Mouse (Mus musculus) left cerebral cortex, adult 11 months (tissue): ENCODE measurements around the gene Trmo.
A peak's percentile ranks its signal among the peaks of the same experiment; 100 is the strongest.

Experiments used
- DNase-seq: peaks from one replicate; pipeline ENCODE4 v3.0.0; 2022; ENCODE audit warnings: low spot score

The Trmo gene

DNA sequence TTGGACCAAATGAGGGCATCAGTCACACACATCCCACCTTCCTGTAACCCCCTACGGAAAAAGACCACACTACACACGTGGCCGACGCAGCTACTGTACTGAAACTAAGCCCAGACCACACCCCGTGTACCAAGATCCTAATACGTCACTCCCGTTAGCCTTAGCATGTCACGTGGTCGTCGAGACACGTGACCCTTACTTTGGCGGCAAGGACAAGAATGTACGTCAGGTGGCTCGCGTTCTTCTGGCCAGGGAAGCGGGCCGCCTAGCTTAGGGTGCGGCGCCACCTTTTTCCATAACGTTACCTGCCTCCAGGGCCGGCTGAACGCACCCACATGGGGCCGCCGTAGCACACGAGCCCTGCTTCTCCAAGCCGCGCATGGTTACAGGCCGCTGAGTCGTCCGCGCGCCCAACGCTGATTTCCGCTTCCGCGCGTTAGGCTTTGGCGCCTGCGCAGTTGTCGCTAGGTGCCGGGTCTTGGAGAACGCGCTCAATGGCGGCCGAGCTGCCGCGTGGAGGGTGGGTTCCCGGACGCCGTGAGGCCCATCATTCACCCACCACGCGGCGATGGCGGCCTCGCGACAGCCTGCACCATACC is at the start of gene Trmo:
Gene Trmo, minus strand, starts transcription at position 425 of the 599 bp plus-strand sequence.
- DNase-seq = peak; percentile 92

DNA sequence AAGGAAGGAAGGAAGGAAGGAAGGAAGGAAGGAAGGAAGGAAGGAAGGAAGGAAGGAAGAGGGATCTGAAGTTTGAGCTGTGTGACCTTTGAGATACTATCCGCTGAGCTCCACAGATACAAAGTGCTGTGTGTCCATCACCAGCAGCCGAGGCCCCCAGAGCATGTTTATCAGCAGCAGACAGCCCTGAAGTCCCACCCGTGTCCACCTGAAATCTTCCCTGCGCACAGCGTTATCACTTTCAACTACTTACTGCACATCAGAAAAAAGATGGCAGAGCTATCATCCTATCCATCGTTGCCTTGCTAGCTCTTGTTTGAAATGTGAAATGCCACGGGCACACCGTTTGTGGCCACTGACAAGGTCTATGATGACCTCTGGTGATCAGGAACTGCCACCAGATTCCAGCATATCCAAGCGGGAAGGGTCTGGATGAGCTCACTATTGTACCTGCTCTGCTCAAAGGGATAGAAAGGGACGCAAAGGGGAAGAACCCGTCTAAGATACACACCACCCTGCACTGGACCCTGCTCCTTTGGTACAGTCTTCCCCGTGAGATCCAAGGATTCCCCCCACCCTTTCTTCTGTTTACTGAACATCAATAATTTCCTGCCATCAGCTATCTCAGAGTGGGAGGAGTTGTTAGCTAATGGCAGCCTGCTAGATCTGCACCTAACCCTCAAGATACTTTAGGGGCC is 43.3 kb upstream of the Trmo start:
- DNase-seq = no peak

DNA sequence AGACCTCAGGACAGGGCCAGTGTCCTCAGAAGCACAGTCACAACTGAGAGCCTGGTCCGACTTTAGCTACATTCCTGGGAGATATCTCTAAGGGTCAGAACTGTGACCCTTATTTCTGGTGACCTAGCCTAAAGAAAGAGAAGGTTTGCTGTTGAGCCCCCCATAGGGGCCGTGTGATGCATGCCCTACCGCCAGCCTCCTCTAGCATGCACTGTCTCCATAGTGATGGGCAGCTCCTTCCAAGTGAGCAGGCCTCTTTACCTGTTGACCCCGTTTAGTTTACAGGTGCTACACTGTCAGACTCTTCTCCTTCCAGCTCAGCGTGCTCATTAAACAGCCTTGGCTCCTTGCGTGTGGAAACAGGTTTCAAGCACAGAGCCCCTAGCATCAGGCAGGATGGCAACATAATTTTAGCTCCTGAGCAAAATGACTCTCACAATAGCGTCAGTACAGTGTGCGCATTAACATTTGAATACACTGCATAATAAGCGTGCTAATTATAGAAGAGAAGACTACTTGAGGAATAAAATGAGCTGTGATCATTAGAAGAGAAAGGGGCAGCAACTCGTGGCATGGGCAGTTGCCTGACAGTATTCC is 39.8 kb upstream of the Trmo start:
- DNase-seq = no peak

DNA sequence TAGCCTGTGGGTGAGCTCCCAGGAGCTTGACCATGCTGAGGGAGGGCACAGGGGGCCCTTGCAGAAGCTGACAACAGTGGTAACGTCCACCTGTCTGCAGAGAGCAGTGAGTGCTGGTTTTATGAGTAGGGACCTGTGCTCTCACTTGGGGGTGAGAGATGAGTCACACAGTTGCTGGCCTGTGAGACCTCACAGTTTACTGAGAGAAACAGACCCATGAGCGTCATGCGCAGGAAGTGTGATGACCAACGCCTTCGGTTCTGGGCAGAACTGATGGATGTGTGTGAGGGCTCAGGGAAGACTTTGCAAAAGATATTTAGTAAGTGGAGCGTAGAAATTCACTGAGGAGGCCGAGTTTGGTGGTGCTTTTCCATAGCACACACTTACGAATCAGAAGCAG is 33.4 kb upstream of the Trmo start:
- no peak for DNase-seq

DNA sequence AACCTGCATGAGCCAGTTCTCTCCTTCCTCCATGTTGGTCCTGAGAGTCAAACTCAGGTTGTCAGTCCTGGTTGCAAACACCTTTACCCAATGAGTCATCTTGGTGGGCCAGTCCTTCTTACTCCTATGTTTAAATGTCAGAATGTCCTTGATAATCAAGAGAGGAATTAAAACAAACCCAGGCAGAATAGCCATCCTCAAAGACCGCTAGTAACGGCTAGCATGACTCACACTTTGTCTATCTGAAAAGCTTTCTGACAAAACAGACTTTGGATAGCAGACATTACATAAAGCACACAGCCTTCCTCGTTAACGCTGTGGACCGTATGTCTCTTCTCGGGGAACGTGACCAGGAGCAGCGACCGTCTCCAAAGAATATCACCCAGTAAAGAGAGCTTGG is 29.6 kb upstream of the Trmo start:
- DNase-seq = no peak

DNA sequence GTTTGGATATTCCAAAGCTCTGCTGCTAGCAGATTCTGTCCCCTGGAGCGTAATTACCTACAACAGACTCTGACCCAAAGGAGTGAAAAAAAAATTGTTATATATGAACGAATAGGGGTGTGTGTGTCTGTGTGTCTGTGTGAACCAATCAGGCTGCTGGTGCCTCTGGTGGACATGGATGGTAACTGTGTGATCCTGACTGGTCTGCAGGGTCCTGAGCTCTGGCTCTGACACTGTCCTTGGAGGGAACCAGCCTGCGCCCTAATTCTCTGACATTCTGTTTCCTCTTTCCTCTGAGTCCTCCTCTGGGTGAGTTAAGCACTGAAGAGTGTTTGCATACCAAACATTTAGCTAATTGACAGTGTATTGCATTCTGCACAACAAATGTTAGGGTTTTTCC is 28.3 kb upstream of the Trmo start:
- DNase-seq = no peak

DNA sequence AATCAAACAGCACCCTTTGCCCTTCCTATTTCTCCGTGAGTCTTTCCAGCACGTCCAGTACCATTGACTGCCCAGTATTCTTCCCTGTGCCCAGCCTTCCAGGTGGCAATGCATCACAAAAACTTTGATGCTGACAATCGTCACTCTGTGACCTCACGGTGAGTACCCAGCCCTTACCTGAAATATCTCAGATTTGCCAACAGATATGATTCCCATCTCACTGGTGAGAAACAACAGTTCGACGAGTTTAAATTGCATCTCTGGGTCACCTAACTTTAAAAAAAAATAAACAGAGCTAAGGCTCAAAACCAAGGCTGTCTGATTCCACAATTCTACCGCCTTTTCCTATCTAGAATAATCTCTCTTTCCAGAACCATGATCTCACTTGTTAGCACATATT is 24.2 kb upstream of the Trmo start, which contains the start of gene Hemgn:
Gene Hemgn, minus strand, starts transcription at position 101 of the 400 bp plus-strand sequence.
- no peak for DNase-seq

DNA sequence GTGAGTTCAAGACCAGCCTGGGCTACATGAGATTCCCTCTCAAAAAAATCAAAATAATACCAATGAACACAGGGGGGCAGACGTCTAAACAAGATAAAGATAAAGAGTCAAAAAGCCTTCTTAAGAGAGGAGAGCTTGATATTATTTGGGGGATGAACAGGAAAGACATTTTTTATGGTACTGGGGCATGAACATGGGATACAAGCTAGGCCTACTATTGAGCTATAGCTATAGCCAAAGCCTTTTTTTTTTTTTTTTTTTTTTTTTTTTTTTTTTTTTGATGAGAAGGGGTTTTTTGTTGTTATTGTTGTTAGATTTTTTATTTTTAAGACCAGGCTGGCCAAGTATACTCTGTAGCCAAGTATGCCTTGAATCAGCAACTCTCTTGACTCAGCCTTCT is 22.9 kb upstream of the Trmo start:
- no peak for DNase-seq

DNA sequence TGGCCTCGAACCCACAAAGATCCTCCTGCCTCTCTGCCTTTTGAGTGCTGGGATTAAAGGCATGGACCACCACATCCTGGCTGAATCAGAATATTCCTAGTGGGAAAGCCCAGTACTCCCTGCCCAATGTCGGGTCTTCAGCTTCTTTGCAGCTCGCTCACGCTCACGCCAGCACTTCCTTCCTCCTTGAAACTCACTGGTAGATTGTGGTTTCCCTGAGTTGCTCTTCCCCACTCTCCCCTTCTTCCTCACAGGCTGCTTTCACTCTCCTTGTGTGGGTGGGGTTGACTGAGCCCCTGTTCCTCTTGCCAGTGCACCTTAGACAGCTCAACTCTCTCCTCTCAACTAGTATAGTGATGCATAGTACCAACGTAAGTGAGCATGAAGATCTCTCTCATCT is 22.3 kb upstream of the Trmo start:
- DNase-seq = no peak

DNA sequence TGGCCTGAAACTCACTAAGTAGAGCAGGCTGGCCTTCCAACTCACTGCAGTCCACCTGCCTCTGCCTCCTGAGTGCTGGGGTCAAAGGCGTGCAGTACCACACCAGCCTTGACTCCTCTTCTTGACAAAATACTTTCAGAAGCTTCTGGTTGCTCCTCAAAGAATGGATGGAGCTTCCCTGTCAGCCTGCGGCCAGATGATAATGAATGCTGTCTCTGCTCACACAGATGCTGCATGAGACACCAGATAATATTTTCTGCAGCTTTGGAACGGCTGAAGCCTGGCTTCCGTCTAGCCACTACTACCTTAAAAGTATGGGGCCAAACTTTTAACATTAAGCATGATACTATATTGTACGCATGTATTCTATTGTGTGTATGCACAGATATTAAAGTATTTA is 21.4 kb upstream of the Trmo start:
- no peak for DNase-seq

DNA sequence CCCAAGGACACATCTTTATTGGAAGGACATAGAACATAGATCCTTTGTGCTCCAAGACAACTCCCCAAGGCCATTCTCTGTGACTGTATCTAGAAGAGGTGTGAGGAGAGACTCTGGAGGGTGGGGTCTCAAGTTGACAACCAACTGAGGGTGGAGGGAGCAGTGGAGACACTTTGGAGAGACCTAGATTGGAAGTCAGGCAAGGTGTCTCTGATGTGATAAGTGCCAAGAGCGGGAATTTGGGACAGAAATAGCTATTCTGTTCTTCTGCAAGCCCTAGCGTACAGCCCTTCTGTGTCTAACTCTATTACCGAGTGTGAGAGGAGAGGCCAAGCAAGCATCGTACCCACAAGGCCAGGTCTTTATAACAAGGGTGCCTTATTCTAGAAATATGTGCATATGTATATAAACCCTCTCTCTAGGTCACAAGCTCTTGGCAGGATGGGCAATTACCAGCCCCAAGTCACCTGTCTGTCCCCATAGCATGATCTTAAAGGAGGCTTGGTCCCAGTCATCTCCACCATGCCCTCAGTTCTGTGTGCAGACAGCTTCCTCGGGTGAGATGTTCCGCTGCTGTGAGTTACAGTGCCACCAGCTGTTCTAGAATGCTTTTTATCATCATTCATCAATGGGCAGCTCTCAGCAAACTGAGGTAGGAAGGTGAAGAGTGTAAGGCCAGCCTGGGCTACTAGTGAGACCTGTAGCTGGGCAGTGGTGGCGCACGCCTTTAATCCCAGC is 17.9 kb upstream of the Trmo start:
- no peak for DNase-seq

DNA sequence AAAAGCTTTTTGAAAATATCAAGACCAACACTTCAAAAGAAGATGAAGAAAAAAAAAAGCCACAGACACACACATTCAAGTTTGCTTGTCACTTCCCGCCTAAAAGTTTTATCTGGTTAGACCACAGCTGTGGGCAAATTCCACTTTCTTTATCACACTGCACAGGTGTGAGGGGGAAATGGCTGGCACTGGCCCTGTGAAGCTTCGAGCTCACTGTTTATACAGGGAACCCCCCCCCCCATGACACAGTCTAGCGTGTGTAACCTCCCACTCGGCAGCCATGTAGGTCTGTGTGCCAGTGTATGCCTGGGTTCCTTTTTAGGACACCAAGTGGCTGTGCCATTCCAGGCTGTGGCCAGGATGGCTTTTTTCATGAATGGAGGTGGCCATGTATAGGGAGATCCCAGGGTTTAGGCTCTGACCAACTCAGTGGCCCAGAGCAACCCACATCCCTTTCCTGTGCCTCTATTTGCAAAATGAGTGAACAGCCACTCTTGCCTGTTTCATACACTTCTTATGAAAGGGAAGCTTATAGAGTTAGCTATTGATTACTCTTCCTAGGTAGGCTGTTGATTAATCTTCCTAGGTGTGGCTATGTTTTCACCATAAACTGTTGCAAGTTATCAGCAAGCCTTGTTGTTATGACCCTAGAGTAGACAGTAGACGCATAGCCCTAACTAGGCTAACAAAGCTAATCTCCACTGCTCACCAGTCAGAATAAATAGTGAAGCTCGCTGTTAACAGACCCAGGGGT is 15.0 kb upstream of the Trmo start:
- no peak for DNase-seq

DNA sequence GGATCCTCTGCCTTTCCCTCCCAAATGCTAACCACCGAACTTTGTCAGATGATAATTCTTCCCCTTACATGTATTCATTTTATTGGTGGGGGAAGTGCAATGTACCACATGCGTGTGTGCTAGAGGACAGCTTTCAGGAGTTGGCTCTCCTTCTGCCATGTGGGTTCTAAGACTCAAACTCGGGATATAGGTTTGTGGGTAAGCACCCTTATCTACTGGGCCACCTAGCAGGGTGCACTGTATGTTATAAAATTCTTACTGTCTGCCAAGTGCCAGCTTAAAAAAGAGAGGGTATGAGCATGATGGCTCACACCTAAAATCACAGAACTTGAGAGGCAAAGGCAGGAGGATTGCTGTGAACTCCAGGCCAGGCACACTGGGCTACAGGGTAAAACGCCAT is 9.6 kb upstream of the Trmo start:
- no peak for DNase-seq

DNA sequence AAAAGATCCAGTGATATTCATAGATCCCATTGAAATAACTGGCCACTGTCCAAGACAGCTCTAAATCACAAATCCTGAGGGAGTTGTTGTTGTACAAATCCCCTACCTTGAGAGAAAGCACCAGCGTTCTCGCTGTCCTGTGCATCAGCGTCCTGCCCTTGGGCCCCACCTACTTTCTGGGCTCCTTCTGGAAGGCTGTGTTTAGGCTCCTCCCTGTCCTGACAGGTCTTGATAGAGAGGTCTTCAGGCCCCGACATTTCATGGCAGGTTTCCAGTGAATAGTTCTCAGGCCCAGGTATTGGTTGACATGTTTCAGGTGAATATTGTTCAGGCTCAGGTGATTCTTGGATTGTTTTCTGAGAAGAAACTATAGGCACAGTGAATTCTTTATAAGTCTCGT is 6.5 kb upstream of the Trmo start:
- no peak for DNase-seq

DNA sequence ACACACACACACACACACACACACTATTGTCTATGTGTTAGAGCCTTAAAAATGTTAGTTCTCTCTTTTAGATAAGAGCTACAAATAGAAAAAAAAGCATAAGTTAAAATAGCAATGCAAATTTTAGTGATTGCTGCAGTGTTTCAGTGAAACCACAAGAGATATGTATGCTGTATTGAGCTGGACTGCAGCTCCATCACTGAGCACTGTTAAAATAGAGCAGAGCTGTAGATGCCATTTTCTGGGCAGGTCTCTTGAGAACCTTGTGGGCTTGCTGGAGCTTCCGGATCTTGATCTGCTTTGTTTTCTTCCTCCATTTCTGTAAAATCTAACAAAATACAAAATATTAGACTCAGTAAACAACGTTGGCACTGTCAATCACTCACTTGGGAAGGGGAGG is 5.2 kb upstream of the Trmo start:
- no peak for DNase-seq

DNA sequence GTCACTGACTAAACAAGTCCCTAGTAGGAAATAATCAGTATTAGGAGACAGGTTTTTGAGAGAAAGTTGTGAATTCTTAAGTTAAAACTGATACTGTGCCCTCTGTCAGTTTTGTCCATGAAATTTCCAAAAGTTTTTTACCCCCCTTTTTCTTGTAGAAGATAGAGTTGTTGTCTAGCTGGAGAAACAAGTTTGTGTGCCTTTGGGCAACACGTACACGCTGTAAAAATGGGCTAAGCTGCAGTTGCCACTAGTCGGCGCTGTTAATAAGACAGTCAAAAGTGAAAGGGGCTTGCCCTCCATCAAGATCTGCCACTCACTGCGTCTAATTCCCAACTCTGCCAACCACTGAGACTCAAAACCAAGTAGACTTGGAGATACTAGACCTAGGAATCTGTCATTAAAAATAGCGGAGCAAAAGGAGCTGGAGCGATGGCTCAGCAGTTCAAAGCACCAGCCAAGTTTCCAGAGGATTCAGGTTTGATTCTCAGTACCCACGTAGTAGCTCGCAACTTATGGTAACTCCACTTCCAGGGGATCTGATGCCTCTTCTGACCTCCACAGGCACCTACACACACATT is 1.2 kb upstream of the Trmo start:
- DNase-seq = peak; percentile 57

DNA sequence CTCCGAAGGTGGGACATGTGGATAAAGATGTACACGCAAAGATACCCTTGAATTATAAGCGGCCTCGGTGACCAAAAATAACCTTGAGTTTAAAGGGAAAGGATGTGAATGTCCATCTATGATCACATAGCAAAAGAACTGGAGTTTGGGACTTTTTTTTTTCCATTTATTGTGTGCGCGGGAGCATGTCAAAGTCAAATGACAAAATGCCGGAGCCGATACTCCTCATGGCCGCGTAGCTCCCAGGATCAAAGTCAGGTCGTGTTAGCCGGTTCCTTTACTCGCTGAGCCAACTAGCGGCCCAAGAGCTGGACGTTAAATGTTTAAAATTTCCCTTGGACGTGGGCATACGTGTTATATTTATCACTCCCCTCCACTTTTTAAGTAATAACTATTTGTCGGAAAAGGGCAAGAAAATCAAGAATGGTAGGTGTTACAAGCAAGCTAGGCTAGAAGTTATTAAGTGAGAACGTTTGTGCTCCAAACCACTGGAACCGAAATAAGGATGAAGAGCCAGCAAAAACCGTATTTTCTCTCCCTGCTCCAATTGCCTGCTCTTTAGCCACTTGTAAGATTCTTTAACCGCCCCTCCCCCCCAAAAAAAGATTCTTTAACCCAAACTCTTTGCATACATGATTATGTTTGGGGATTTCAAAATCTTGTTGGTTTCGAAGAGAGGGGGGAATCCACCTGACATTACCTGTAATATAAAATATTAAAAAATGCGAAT is 540 bp upstream of the Trmo start:
- no peak for DNase-seq

DNA sequence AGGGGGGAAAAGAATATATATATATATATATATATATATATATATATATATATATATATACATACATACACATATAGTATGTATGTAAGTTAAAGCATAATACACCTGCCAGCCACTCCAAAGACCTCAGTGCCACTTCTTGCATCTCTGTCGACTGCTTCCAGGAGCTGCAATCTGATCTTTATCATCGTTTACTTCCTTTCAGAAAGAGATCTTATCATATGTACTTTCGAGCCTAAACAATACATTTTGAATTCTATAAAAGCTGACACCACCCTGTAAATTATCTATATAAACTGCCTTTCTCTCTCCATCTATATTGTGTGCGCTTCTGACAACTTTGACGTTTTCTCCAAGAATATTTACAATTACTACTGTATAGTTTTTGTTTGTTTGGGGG is 681 bp downstream of the Trmo start:
- no peak for DNase-seq

DNA sequence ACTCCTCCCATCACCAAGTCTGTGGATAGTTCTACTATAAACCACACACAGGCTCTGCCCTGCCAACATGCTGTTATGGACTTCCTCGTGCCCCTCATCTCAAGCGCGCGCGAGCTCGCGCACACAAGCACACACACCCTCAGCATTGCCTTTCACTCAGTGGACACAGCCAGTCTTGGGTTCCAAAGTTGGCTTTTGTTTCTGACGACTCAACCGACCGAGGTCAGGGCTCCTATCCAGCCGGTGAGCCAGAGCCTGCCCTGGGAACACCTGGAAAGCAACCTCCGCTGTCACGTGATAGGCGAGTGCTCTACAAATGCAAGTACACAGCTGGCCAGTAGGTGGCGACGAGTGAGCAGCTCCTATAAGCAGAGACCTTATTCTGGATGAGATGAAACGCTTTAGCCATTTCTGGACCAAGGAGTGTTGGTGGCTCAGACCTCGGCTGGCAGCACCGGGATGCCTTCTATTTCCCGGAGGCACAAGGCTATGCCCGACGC is 14.3 kb downstream of the Trmo start:
- peak; percentile 75 for DNase-seq

DNA sequence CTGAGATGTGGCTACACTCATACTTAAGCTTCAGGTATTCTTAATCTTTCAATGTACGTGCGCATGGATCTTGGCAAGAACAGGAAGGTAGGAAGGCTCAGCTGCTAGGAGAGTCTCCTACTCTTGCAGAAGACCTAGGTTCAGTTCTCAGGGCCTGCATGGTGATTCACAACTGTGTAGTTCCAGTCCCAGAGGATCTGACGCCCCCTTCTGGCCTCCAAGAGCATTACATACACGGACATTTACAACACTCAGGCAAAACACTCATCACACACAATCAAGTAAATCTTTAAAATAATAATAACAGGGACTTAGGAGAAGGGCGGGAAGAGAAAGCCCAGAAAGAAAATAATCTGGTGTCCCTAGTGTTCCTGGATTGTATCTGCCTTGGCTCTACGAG is 14.8 kb downstream of the Trmo start:
- DNase-seq = no peak

DNA sequence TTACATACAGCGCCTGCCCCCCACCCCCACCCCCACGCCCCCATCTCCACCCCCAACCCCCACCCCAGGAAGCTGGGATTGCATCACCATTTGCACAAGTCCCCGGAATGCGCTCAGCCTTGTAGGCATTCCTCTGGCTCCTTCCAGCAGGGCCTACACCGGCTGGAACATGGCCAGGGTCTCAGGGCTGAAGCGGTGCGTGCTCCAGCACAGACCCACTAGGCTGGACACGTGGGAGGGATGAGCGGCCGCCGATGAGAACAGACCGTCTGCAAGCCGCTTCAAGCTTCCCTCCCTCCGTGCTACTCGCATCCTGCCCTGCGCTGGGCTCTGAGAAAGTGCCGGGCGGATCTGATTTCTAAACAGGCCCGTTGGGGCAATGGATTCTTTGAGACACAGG is 18.2 kb downstream of the Trmo start:
- DNase-seq = no peak
